Mouse (Mus musculus) spleen, adult 2 months (tissue): ENCODE measurements around the gene Apobec2.
A peak's percentile ranks its signal among the peaks of the same experiment; 100 is the strongest.

Experiments
- CTCF ChIP-seq: fragments of 200-500 bp; IDR thresholded peaks from 2 replicates; pipeline ENCODE4 v1.5.1; 2011; ENCODE audit warnings: mild to moderate bottlenecking, inconsistent platforms; ENCODE audit not compliant: insufficient read depth, insufficient read length, insufficient replicate concordance; ENCODE audit errors: extremely low read depth
- POLR2A ChIP-seq: fragments of 200-500 bp; IDR thresholded peaks from 2 replicates; pipeline ENCODE4 v1.6.1; 2011; ENCODE audit warnings: low read depth, low read length, inconsistent platforms

GRCm38 (mm10) chr17:48409380-48410298 is 23.1 kb downstream of the Apobec2 start, which contains the start of the genes Nfya and Oard1:
- TF ChIP-seq CTCF: no peak
- TF ChIP-seq POLR2A: peak; percentile 33
